Mouse (Mus musculus) testis, adult 2 months (tissue): ENCODE data around the gene Sdsl. TPM values are rescaled to one million over a fixed set of nuclear protein-coding genes. Genes with fewer than 3 reads are reported as not detected.

Experiments
- H3K27ac ChIP-seq: fragments of 200-500 bp; 2 replicates; pipeline ENCODE4 v1.5.1; 2012; ENCODE audit warnings: low read depth, low read length; ENCODE audit not compliant: control insufficient read depth, insufficient read depth
- H3K27me3 ChIP-seq: fragments of 200-500 bp; 2 replicates; pipeline ENCODE4 v1.6.1; 2012; ENCODE audit warnings: mild to moderate bottlenecking, low read length, moderate library complexity; ENCODE audit not compliant: control insufficient read depth, insufficient read depth
- H3K36me3 ChIP-seq: fragments of 200-500 bp; 2 replicates; pipeline ENCODE4 v1.6.1; 2012; ENCODE audit warnings: mild to moderate bottlenecking, low read length; ENCODE audit not compliant: control insufficient read depth, insufficient read depth
- H3K4me1 ChIP-seq: fragments of 200-500 bp; 2 replicates; pipeline ENCODE4 v1.6.1; 2012; ENCODE audit warnings: low read length; ENCODE audit not compliant: control insufficient read depth, insufficient read depth
- H3K4me3 ChIP-seq: fragments of 200-500 bp; 2 replicates; pipeline ENCODE4 v1.5.1; 2012; ENCODE audit warnings: low read depth, mild to moderate bottlenecking, low read length, moderate library complexity, mixed read lengths; ENCODE audit not compliant: control insufficient read depth
- CTCF ChIP-seq: fragments of 200-500 bp; IDR thresholded peaks from 2 replicates; pipeline ENCODE4 v1.5.1; 2012; ENCODE audit warnings: low read depth, mild to moderate bottlenecking, inconsistent platforms, low read length, moderate library complexity; ENCODE audit not compliant: control insufficient read depth, insufficient read depth, insufficient replicate concordance
- POLR2A ChIP-seq: fragments of 200-500 bp; IDR thresholded peaks from 2 replicates; pipeline ENCODE4 v1.6.1; 2012; ENCODE audit warnings: low read depth, mild to moderate bottlenecking, inconsistent platforms, low read length, moderate library complexity; ENCODE audit not compliant: control insufficient read depth
- polyA plus RNA-seq: library from polyadenylated mRNA; depleted of rRNA; stranded (reverse); fragments of >200 nt; gene quantifications from 2 replicates; pipeline ENCODE4 v1.2.3, GENCODE M21; 2012

Gene Sdsl
- polyA plus RNA-seq, 1 experiment = 6.1 TPM

GRCm38 (mm10) chr5:120511643-120512220 is 39.1 kb upstream of the Sdsl start:
- Histone ChIP-seq H3K27me3 (no peaks in the 10 kb centered on the region), H3K4me3 (peak overlapping the region; percentile 88), H3K36me3 (no peaks in the 10 kb centered on the region), H3K4me1 (peaks cover 14% of the 10 kb centered on the region), H3K27ac (no peak overlapping the region)
- no peak for TF ChIP-seq POLR2A
- TF ChIP-seq CTCF = no peak

GRCm38 (mm10) chr5:120510982-120511642 is 38.5 kb upstream of the Sdsl start, which contains the start of gene Slc8b1:
Gene Slc8b1, plus strand, starts transcription at chr5:120511168.
- TF ChIP-seq CTCF (no peak), POLR2A (no peak)
- H3K4me1 ChIP-seq = peaks cover 14% of the 10 kb centered on the region
- H3K4me3 ChIP-seq = peak within 1 kb of the TSS; percentile 88
- H3K27me3 ChIP-seq = no peaks in the 10 kb centered on the region
- H3K27ac ChIP-seq = peak within 1 kb of the TSS; percentile 45; the same call in 1 of the 2 replicates
- H3K36me3 ChIP-seq = no peaks in the 10 kb centered on the region

GRCm38 (mm10) chr5:120507311-120507710 is 34.7 kb upstream of the Sdsl start:
- Histone ChIP-seq H3K27ac (no peak overlapping the region), H3K4me1 (peaks cover 32% of the 10 kb centered on the region), H3K36me3 (no peaks in the 10 kb centered on the region), H3K27me3 (no peaks in the 10 kb centered on the region), H3K4me3 (no peak overlapping the region)
- TF ChIP-seq POLR2A (no peak), CTCF (no peak)

GRCm38 (mm10) chr5:120506490-120506889 is 33.9 kb upstream of the Sdsl start:
- Histone ChIP-seq H3K4me3 (no peak overlapping the region), H3K4me1 (peaks cover 31% of the 10 kb centered on the region), H3K27me3 (no peaks in the 10 kb centered on the region), H3K27ac (no peak overlapping the region), H3K36me3 (no peaks in the 10 kb centered on the region)
- TF ChIP-seq CTCF = no peak
- TF ChIP-seq POLR2A = no peak

DNA sequence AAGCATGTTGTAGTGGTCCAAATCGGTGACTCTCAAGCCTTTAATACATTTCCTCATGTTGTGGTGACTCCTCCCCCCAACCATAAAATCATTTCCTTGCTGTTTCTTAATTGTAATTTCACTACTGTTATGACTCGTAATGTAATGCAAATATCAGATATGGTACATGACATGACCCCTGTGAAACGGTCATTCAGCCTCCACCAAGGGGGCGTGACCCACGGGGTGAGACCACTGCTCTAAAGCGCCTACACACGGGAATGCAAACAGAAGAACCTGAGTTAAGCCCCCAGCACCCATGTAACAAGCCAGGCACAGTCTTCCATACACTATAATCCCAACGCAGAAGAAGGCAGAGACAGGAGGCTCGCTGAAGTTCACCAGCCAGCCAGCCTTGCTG is 33.2 kb upstream of the Sdsl start:
- Histone ChIP-seq H3K36me3 (no peaks in the 10 kb centered on the region), H3K27me3 (no peaks in the 10 kb centered on the region), H3K27ac (no peak overlapping the region), H3K4me1 (peaks cover 27% of the 10 kb centered on the region), H3K4me3 (no peak overlapping the region)
- TF ChIP-seq CTCF (no peak), POLR2A (no peak)

DNA sequence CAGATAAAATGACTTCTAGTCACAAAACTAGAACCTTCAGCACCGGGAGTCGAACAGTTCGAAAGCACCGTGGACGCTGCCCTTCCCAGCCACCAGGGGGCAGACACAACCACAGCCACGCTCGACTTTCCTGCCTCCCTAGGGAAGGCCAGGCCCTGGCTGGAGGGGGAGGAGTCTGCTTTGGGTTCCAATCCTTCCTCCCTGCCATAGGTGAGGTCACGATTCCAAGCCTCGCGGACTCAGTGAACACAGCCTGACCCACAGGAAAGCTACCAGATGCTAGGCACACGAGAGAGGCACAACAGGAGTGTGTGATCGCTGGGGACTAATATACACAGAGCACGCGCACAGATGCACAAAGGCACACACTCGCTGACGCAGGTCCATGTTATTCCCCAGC is 32.8 kb upstream of the Sdsl start:
- Histone ChIP-seq H3K27me3 (no peaks in the 10 kb centered on the region), H3K27ac (no peak overlapping the region), H3K36me3 (no peaks in the 10 kb centered on the region), H3K4me1 (peaks cover 24% of the 10 kb centered on the region), H3K4me3 (peak overlapping the region; percentile 13; the same call in 1 of the 2 replicates)
- no peak for TF ChIP-seq POLR2A
- TF ChIP-seq CTCF = peak; percentile 91

DNA sequence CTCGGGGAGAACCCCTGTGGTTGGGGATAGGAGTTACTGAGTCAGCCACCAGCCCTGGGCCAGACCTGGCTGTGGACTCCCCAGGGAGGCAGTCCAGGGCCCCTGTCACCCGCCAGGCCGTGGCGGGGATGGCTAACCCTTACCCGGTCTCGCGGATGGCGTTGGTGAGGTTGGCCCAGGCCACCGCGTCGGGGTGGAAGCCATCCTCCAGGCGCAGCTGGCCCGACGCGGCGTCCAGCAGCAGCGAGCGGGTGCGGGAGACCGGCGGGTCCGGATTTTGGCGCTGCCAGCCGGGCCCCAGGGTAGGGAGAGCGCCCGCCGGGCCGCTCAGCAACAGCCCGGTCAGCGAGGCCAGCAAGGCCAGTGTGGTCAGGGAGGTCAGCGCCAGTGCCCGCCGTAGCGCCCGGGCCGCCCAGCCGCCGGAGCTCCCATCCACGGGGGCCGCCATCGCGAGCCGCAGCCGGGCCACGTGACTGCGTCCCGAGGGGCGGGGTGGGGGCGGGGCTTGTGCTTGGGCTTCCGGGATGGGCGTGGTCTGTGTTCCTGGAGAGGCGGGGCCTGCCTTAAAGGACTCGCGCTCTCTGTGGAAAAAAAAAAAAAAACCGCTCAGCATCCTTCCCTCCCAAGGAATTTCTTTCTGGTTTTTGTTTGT is 30.7 kb upstream of the Sdsl start, which contains the start of gene Plbd2:
TSS of gene Plbd2 (minus strand) at position 482 of the 652 bp plus-strand sequence.
- H3K27me3 ChIP-seq = no peaks in the 10 kb centered on the region
- H3K27ac ChIP-seq = peak within 1 kb of the TSS; percentile 54
- TF ChIP-seq POLR2A (peak; percentile 64), CTCF (no peak)
- H3K4me1 ChIP-seq = peaks cover 23% of the 10 kb centered on the region
- H3K4me3 ChIP-seq = peak within 1 kb of the TSS; percentile 99
- H3K36me3 ChIP-seq = no peaks in the 10 kb centered on the region; the same call in 1 of the 2 replicates
